Mouse (Mus musculus): ENCODE measurements around the gene Cdyl.

- TF ChIP-seq POLR2A (IDR thresholded peaks at IDR 0.05; ENCODE audit: insufficient read length, low read depth) (no peak), USF1 (IDR thresholded peaks at IDR 0.05; ENCODE audit: low read depth) (no peak), MYOG (IDR thresholded peaks at IDR 0.05; ENCODE audit: control insufficient read depth in 1 of 3, insufficient read depth in 1 of 3, insufficient read length in 2 of 3, low read depth in 2 of 3) (no peak), E2F4 (IDR thresholded peaks at IDR 0.05; ENCODE audit: insufficient read depth) (no peak), TCF12 (IDR thresholded peaks at IDR 0.05; ENCODE audit: insufficient read depth, poor library complexity, severe bottlenecking) (no peak), POLR2AphosphoS2 (IDR thresholded peaks at IDR 0.05; ENCODE audit: insufficient read length, low read depth) (no peak), MYOD1 (IDR thresholded peaks at IDR 0.05; ENCODE audit: control insufficient read depth in 1 of 3, insufficient read length in 2 of 3, low read depth in 2 of 3) (no peak), REST (IDR thresholded peaks at IDR 0.05; ENCODE audit: insufficient read depth, insufficient read length) (no peak), CEBPB (IDR thresholded peaks at IDR 0.05; ENCODE audit: insufficient read depth, poor library complexity, severe bottlenecking) (no peak)
These were observed 95.4 kb downstream of the Cdyl start for GRCm38 (mm10) chr13:35755002-35755401.
